Mouse (Mus musculus): ENCODE measurements around the gene Tbx2. TPM values are rescaled to one million over a fixed set of nuclear protein-coding genes. Genes with fewer than 3 reads are reported as not detected.

Gene Tbx2
- polyA plus RNA-seq, 1 experiment: 1.0 TPM

GRCm38 (mm10) chr11:85884498-85884897 lies 52.1 kb downstream of the Tbx2 start:
- Histone ChIP-seq H3K4me2 (ENCODE audit: low read depth) (no peak overlapping the region), H3K4me3 (no peak overlapping the region), H3K27me3 (ENCODE audit: control insufficient read depth, insufficient read depth, insufficient read length) (peaks cover 46% of the 10 kb centered on the region), H3K36me3 (ENCODE audit: control insufficient read depth, insufficient read depth) (no peaks in the 10 kb centered on the region), H3ac (ENCODE audit: control insufficient read depth, insufficient read length) (no peak overlapping the region), H3K79me2 (ENCODE audit: control insufficient read depth, insufficient read depth) (no peaks in the 10 kb centered on the region)
- no peak for TF ChIP-seq MYOG (IDR thresholded peaks at IDR 0.05; ENCODE audit: control insufficient read depth in 1 of 3, insufficient read depth in 1 of 3, insufficient read length in 2 of 3, low read depth in 2 of 3)
- TF ChIP-seq USF1 (IDR thresholded peaks at IDR 0.05; ENCODE audit: low read depth): no peak
- TF ChIP-seq POLR2A (IDR thresholded peaks at IDR 0.05; ENCODE audit: insufficient read length, low read depth): no peak
- TF ChIP-seq TCF3 (IDR thresholded peaks at IDR 0.05; ENCODE audit: insufficient read length, low read depth): no peak
- TF ChIP-seq TCF12 (IDR thresholded peaks at IDR 0.05; ENCODE audit: insufficient read depth, poor library complexity, severe bottlenecking): no peak
- TF ChIP-seq MAX (IDR thresholded peaks at IDR 0.05; ENCODE audit: low read depth): no peak
- no peak for TF ChIP-seq SRF (IDR thresholded peaks at IDR 0.05; ENCODE audit: control insufficient read depth, insufficient read length, low read depth)
- TF ChIP-seq MYOD1 (IDR thresholded peaks at IDR 0.05; ENCODE audit: control insufficient read depth in 1 of 3, insufficient read length in 2 of 3, low read depth in 2 of 3): no peak
- no peak for TF ChIP-seq REST (IDR thresholded peaks at IDR 0.05; ENCODE audit: insufficient read depth, insufficient read length)
- no peak for TF ChIP-seq POLR2AphosphoS2 (IDR thresholded peaks at IDR 0.05; ENCODE audit: insufficient read length, low read depth)
- TF ChIP-seq E2F4 (IDR thresholded peaks at IDR 0.05; ENCODE audit: insufficient read depth): no peak
- TF ChIP-seq CEBPB (IDR thresholded peaks at IDR 0.05; ENCODE audit: insufficient read depth, poor library complexity, severe bottlenecking): no peak

GRCm38 (mm10) chr11:85885665-85886428 lies 53.5 kb downstream of the Tbx2 start, which contains the start of gene Tbx4:
Gene Tbx4, plus strand, starts transcription at chr11:85886422.
- Histone ChIP-seq H3K36me3 (ENCODE audit: control insufficient read depth, insufficient read depth) (no peaks in the 10 kb centered on the region), H3K27me3 (ENCODE audit: control insufficient read depth, insufficient read depth, insufficient read length) (peaks cover 56% of the 10 kb centered on the region), H3K4me2 (ENCODE audit: low read depth) (no peak within 1 kb of the TSS), H3K4me3 (no peak within 1 kb of the TSS), H3ac (ENCODE audit: control insufficient read depth, insufficient read length) (no peak within 1 kb of the TSS), H3K79me2 (ENCODE audit: control insufficient read depth, insufficient read depth) (no peaks in the 10 kb centered on the region)
- no peak for TF ChIP-seq REST (IDR thresholded peaks at IDR 0.05; ENCODE audit: insufficient read depth, insufficient read length)
- no peak for TF ChIP-seq MYOD1 (IDR thresholded peaks at IDR 0.05; ENCODE audit: control insufficient read depth in 1 of 3, insufficient read length in 2 of 3, low read depth in 2 of 3)
- no peak for TF ChIP-seq SRF (IDR thresholded peaks at IDR 0.05; ENCODE audit: control insufficient read depth, insufficient read length, low read depth)
- no peak for TF ChIP-seq POLR2AphosphoS2 (IDR thresholded peaks at IDR 0.05; ENCODE audit: insufficient read length, low read depth)
- no peak for TF ChIP-seq TCF3 (IDR thresholded peaks at IDR 0.05; ENCODE audit: insufficient read length, low read depth)
- no peak for TF ChIP-seq E2F4 (IDR thresholded peaks at IDR 0.05; ENCODE audit: insufficient read depth)
- TF ChIP-seq POLR2A (IDR thresholded peaks at IDR 0.05; ENCODE audit: insufficient read length, low read depth): no peak
- no peak for TF ChIP-seq MAX (IDR thresholded peaks at IDR 0.05; ENCODE audit: low read depth)
- TF ChIP-seq TCF12 (IDR thresholded peaks at IDR 0.05; ENCODE audit: insufficient read depth, poor library complexity, severe bottlenecking): no peak
- TF ChIP-seq USF1 (IDR thresholded peaks at IDR 0.05; ENCODE audit: low read depth): no peak
- no peak for TF ChIP-seq CEBPB (IDR thresholded peaks at IDR 0.05; ENCODE audit: insufficient read depth, poor library complexity, severe bottlenecking)
- no peak for TF ChIP-seq MYOG (IDR thresholded peaks at IDR 0.05; ENCODE audit: control insufficient read depth in 1 of 3, insufficient read depth in 1 of 3, insufficient read length in 2 of 3, low read depth in 2 of 3)

- Histone ChIP-seq H3K27me3 (ENCODE audit: control insufficient read depth, insufficient read depth, insufficient read length) (peaks cover 59% of the 10 kb centered on the region), H3K4me3 (no peak overlapping the region), H3ac (ENCODE audit: control insufficient read depth, insufficient read length) (no peak overlapping the region), H3K36me3 (ENCODE audit: control insufficient read depth, insufficient read depth) (no peaks in the 10 kb centered on the region), H3K4me2 (ENCODE audit: low read depth) (no peak overlapping the region), H3K79me2 (ENCODE audit: control insufficient read depth, insufficient read depth) (no peaks in the 10 kb centered on the region)
- TF ChIP-seq SRF (IDR thresholded peaks at IDR 0.05; ENCODE audit: control insufficient read depth, insufficient read length, low read depth) (no peak), MYOG (IDR thresholded peaks at IDR 0.05; ENCODE audit: control insufficient read depth in 1 of 3, insufficient read depth in 1 of 3, insufficient read length in 2 of 3, low read depth in 2 of 3) (no peak), MYOD1 (IDR thresholded peaks at IDR 0.05; ENCODE audit: control insufficient read depth in 1 of 3, insufficient read length in 2 of 3, low read depth in 2 of 3) (no peak), E2F4 (IDR thresholded peaks at IDR 0.05; ENCODE audit: insufficient read depth) (no peak), POLR2A (IDR thresholded peaks at IDR 0.05; ENCODE audit: insufficient read length, low read depth) (no peak), MAX (IDR thresholded peaks at IDR 0.05; ENCODE audit: low read depth) (no peak), USF1 (IDR thresholded peaks at IDR 0.05; ENCODE audit: low read depth) (no peak), CEBPB (IDR thresholded peaks at IDR 0.05; ENCODE audit: insufficient read depth, poor library complexity, severe bottlenecking) (no peak)
Measured at GRCm38 (mm10) chr11:85886429-85886785, 54.1 kb downstream of the Tbx2 start.

- Histone ChIP-seq H3K4me3 (no peak overlapping the region), H3K27me3 (ENCODE audit: control insufficient read depth, insufficient read depth, insufficient read length) (peaks cover 55% of the 10 kb centered on the region), H3ac (ENCODE audit: control insufficient read depth, insufficient read length) (no peak overlapping the region), H3K36me3 (ENCODE audit: control insufficient read depth, insufficient read depth) (no peaks in the 10 kb centered on the region), H3K4me2 (ENCODE audit: low read depth) (no peak overlapping the region), H3K79me2 (ENCODE audit: control insufficient read depth, insufficient read depth) (no peaks in the 10 kb centered on the region)
- TF ChIP-seq SRF (IDR thresholded peaks at IDR 0.05; ENCODE audit: control insufficient read depth, insufficient read length, low read depth) (no peak), TCF3 (IDR thresholded peaks at IDR 0.05; ENCODE audit: insufficient read length, low read depth) (no peak), CEBPB (IDR thresholded peaks at IDR 0.05; ENCODE audit: insufficient read depth, poor library complexity, severe bottlenecking) (no peak), MYOG (IDR thresholded peaks at IDR 0.05; ENCODE audit: control insufficient read depth in 1 of 3, insufficient read depth in 1 of 3, insufficient read length in 2 of 3, low read depth in 2 of 3) (no peak), POLR2AphosphoS2 (IDR thresholded peaks at IDR 0.05; ENCODE audit: insufficient read length, low read depth) (no peak)
Measured at GRCm38 (mm10) chr11:85887273-85887672, 54.9 kb downstream of the Tbx2 start.

Measured in myocyte (in vitro differentiated cells).